Mouse (Mus musculus) cortical plate, adult 2 months (tissue): ENCODE measurements around the gene Dgke.
"Not testable (repeated sequence)": the region's sequence is repeated elsewhere in the genome, so short reads cannot be mapped to it uniquely, and the experiment has no call there.

Experiments used
- CTCF ChIP-seq: fragments of 200-500 bp; IDR thresholded peaks from 2 replicates; pipeline ENCODE4 v1.5.1; 2011; ENCODE audit warnings: mild to moderate bottlenecking, control low read depth, low read length; ENCODE audit not compliant: insufficient read depth; ENCODE audit errors: extremely low read depth
- POLR2A ChIP-seq: fragments of 200-500 bp; IDR thresholded peaks from 2 replicates; pipeline ENCODE4 v1.6.1; 2011; ENCODE audit warnings: mild to moderate bottlenecking, low read length, control low read depth; ENCODE audit not compliant: insufficient read depth; ENCODE audit errors: extremely low read depth

DNA sequence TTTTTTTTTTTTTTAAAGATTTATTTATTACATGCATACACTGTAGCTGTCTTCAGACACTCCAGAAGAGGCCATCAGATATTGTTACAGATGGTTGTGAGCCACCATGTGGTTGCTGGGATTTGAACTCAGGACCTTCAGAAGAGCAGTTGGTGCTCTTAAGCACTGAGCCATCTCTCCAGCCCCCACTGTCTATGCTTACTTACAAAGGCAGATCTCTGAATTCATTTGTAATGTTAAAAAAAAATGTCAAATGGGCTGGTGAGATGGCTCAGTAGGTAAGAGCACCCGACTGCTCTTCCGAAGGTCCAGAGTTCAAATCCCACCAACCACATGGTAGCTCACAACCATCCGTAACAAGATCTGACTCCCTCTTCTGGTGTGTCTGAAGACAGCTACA lies 21.1 kb downstream of the Dgke start:
- TF ChIP-seq CTCF, POLR2A: not testable (repeated sequence)
